13 mouse cellular contexts compared by ENCODE assay signal in the genomic region with DNA sequence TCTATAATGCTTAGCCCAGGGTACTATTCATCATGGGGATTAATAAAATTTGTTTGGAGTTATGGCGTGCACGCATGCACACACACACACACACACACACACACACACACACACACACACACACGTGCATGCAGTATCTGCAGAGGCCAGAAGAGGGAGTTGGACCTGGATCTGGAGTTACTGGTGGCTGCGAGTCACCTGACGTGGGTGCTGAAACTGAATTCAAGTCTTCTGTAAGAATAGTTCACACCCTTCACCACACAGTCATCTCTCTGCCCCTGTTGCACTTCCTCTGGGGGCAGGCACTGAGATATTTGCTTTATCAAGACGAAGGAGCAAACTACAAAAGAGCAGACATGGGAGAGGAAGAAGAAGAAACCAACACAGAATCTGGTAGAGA. TPM values are rescaled to one million over a fixed set of nuclear protein-coding genes. Genes with fewer than 3 reads are reported as not detected.
DNase-seq lines count a peak whose midpoint lies in the region; ATAC-seq and TF ChIP-seq lines count a peak whose summit lies in the region.
"Had no signal": no experiment of that assay in that cellular context is flagged by ENCODE, and none has a peak within 500 bp of the region (broad histone marks: within the 10 kb centered on the region; RNA-seq: fewer than 3 reads in every experiment).

No protein-coding gene starts in this region.

- WGBS in hindbrain, postnatal 0 days = 74% methylated on average over 6 of the region's 6 CpGs
- 67% methylated on average over 6 of the region's 6 CpGs for WGBS in hindbrain, embryonic 11.5 days
- 54% methylated on average over 6 of the region's 6 CpGs for WGBS in thymus, adult 2 months
- WGBS in stomach, postnatal 0 days = 81% methylated on average over 6 of the region's 6 CpGs

- no peak for TF ChIP-seq POLR2A in thymus, adult 2 months (IDR thresholded peaks at IDR 0.05; ENCODE audit: control insufficient read depth, extremely low read depth, insufficient read depth, low read length, poor library complexity)

- H3K4me3 ChIP-seq in hindbrain, postnatal 0 days (ENCODE audit: low read length) = no peak overlapping the region
- H3K4me3 ChIP-seq in hindbrain, embryonic 11.5 days (ENCODE audit: low read depth, low read length) = no peak overlapping the region
- H3K4me3 ChIP-seq in thymus, adult 2 months (ENCODE audit: control insufficient read depth, insufficient read depth, low read length) = no peak overlapping the region
- H3K4me3 ChIP-seq in stomach, postnatal 0 days (ENCODE audit: low read depth, low read length) = no peak overlapping the region
- H3K4me3 ChIP-seq: heart, embryonic 12.5 days had no signal

- H3K4me2 ChIP-seq in hindbrain, postnatal 0 days (ENCODE audit: low read depth, low read length) = no peak overlapping the region
- no peak overlapping the region for H3K4me2 ChIP-seq in hindbrain, embryonic 11.5 days (replicated peaks; ENCODE audit: low read depth, low read length)
- H3K4me2 ChIP-seq in stomach, postnatal 0 days (replicated peaks; ENCODE audit: low read depth) = no peak overlapping the region
- H3K4me2 ChIP-seq: heart, embryonic 12.5 days; hindbrain, embryonic 14.5 days had no signal

- no peaks in the 10 kb centered on the region for H3K9me3 ChIP-seq in hindbrain, postnatal 0 days (ENCODE audit: low read length)
- H3K9me3 ChIP-seq in hindbrain, embryonic 11.5 days (ENCODE audit: control insufficient read depth, low read length) = no peaks in the 10 kb centered on the region
- H3K9me3 ChIP-seq in stomach, postnatal 0 days (ENCODE audit: control insufficient read depth, low read length) = no peaks in the 10 kb centered on the region
- H3K9me3 ChIP-seq: heart, embryonic 12.5 days had no signal

- DNase-seq in hindbrain, postnatal 0 days (ENCODE audit: low spot score) = no peak
- no peak for DNase-seq in hindbrain, embryonic 11.5 days (ENCODE audit: low spot score)
- peak; percentile 14 for DNase-seq in thymus, postnatal 0 days (ENCODE audit: low spot score)
- no peak for DNase-seq in thymus, adult 2 months
- no peak for DNase-seq in stomach, postnatal 0 days (ENCODE audit: low spot score)
- no peak for DNase-seq in yolk sac, embryonic 10.5 days (ENCODE audit: low spot score)
- DNase-seq in heart, postnatal 10 days = no peak
- DNase-seq: adrenal gland, postnatal 10 days; cerebellum, adult 9-10 months had no signal

- no peak overlapping the region for H3K27ac ChIP-seq in hindbrain, postnatal 0 days
- H3K27ac ChIP-seq in hindbrain, embryonic 11.5 days (ENCODE audit: low read depth, low read length) = no peak overlapping the region
- H3K27ac ChIP-seq in thymus, adult 2 months (ENCODE audit: control insufficient read depth, insufficient read depth, low read length) = no peak overlapping the region
- no peak overlapping the region for H3K27ac ChIP-seq in stomach, postnatal 0 days (replicated peaks)
- H3K27ac ChIP-seq: hindbrain, embryonic 14.5 days had no signal

- TF ChIP-seq CTCF in hindbrain, postnatal 0 days (IDR thresholded peaks at IDR 0.05; ENCODE audit: low read depth) = peak; percentile 33
- no peak for TF ChIP-seq CTCF in thymus, adult 2 months (IDR thresholded peaks at IDR 0.05; ENCODE audit: borderline replicate concordance, control insufficient read depth, extremely low read depth, insufficient read depth, low read length, poor library complexity)
- TF ChIP-seq CTCF in stomach, postnatal 0 days (IDR thresholded peaks at IDR 0.05; ENCODE audit: low read depth) = peak; percentile 41

- H3K4me1 ChIP-seq in hindbrain, postnatal 0 days (ENCODE audit: insufficient read depth, low read length) = peaks cover under 1% of the 10 kb centered on the region; the same call in 1 of the 2 replicates
- no peaks in the 10 kb centered on the region for H3K4me1 ChIP-seq in hindbrain, embryonic 11.5 days (replicated peaks; ENCODE audit: control insufficient read depth, insufficient read depth, low read length)
- H3K4me1 ChIP-seq in thymus, adult 2 months (replicated peaks; ENCODE audit: control insufficient read depth, insufficient read depth, low read length) = no peaks in the 10 kb centered on the region
- no peaks in the 10 kb centered on the region for H3K4me1 ChIP-seq in stomach, postnatal 0 days (replicated peaks; ENCODE audit: control insufficient read depth, insufficient read depth)

- H3K27me3 ChIP-seq in hindbrain, postnatal 0 days (ENCODE audit: insufficient read depth, low read length) = no peaks in the 10 kb centered on the region
- no peaks in the 10 kb centered on the region for H3K27me3 ChIP-seq in hindbrain, embryonic 11.5 days (ENCODE audit: control insufficient read depth, insufficient read depth, low read length)
- no peaks in the 10 kb centered on the region for H3K27me3 ChIP-seq in thymus, adult 2 months (ENCODE audit: control insufficient read depth, insufficient read depth, low read length)
- H3K27me3 ChIP-seq in stomach, postnatal 0 days (ENCODE audit: control insufficient read depth, insufficient read depth, low read length) = no peaks in the 10 kb centered on the region

- intact Hi-C loops in heart, postnatal 10 days (cut with DNase I) = no loop called here

- H3K36me3 ChIP-seq in hindbrain, postnatal 0 days (ENCODE audit: insufficient read depth, low read length) = no peaks in the 10 kb centered on the region
- H3K36me3 ChIP-seq in hindbrain, embryonic 11.5 days (ENCODE audit: control insufficient read depth, insufficient read depth, low read length) = no peaks in the 10 kb centered on the region
- no peaks in the 10 kb centered on the region for H3K36me3 ChIP-seq in thymus, adult 2 months (ENCODE audit: control insufficient read depth, insufficient read depth, low read length)
- no peaks in the 10 kb centered on the region for H3K36me3 ChIP-seq in stomach, postnatal 0 days (ENCODE audit: control insufficient read depth, insufficient read depth, low read length)
- H3K36me3 ChIP-seq: heart, embryonic 12.5 days had no signal

- H3K9ac ChIP-seq in hindbrain, postnatal 0 days (replicated peaks; ENCODE audit: low read length) = no peak overlapping the region
- H3K9ac ChIP-seq in hindbrain, embryonic 11.5 days (ENCODE audit: low read depth, low read length) = no peak overlapping the region
- no peak overlapping the region for H3K9ac ChIP-seq in stomach, postnatal 0 days (ENCODE audit: low read length)
- H3K9ac ChIP-seq: heart, embryonic 12.5 days; hindbrain, embryonic 14.5 days had no signal

- no peak for ATAC-seq in hindbrain, postnatal 0 days
- no peak for ATAC-seq in hindbrain, embryonic 11.5 days (ENCODE audit: low FRiP score)
- ATAC-seq in common myeloid progenitor, adult 5-6 weeks (replicated peaks; ENCODE audit: low read depth, poor library complexity, severe bottlenecking) = peak; percentile 52
- no peak for ATAC-seq in stomach, postnatal 0 days (ENCODE audit: low FRiP score, low TSS enrichment)

- TF ChIP-seq EP300 in stomach, postnatal 0 days (optimal IDR thresholded peaks at IDR 0.05) = no peak

RNA-seq across cellular contexts. Expression of gene Clec2l, which starts 6.7 kb away (rescaled TPM):
- 114 and 143 TPM in 2 replicates for total RNA-seq in hindbrain, postnatal 0 days (2014; rRNA removed)
- polyA plus RNA-seq in hindbrain, postnatal 0 days (2015; fragmentation: Nextera tagmentation; extraction: Ambion mirVana) = 50.9 and 53.0 TPM in 2 replicates
- 1.7 and 2.2 TPM in 2 replicates for polyA plus RNA-seq in hindbrain, embryonic 11.5 days (2014; fragmentation: Nextera tagmentation; extraction: Ambion mirVana)
- 0.27 and 0.31 TPM in 2 replicates for polyA plus RNA-seq in thymus, postnatal 0 days (2015; fragmentation: Nextera tagmentation; extraction: Ambion mirVana)
- polyA plus RNA-seq in thymus, adult 2 months (2012; rRNA removed) = 0.67 and 0.93 TPM in 2 replicates
- total RNA-seq in common myeloid progenitor, adult 5-6 weeks (2017) = not detected in 2 replicates
- 0.55 and 1.7 TPM in 2 replicates for polyA plus RNA-seq in stomach, postnatal 0 days (2015; fragmentation: Nextera tagmentation; extraction: Ambion mirVana)
- 1 to 10 TPM; 2.8 to 3.3 TPM for total RNA-seq in heart, postnatal 10 days (2021)
- total RNA-seq: neutrophil, adult 5-6 weeks had no signal

RNA-seq across cellular contexts. Expression of gene Klrg2, which starts 32.5 kb away (rescaled TPM):
- 0.29 and 0.73 TPM in 2 replicates for total RNA-seq in hindbrain, postnatal 0 days (2014; rRNA removed)
- polyA plus RNA-seq in hindbrain, postnatal 0 days (2015; fragmentation: Nextera tagmentation; extraction: Ambion mirVana) = 0.48 TPM in 2 replicates
- polyA plus RNA-seq in hindbrain, embryonic 11.5 days (2014; fragmentation: Nextera tagmentation; extraction: Ambion mirVana) = 0.08 and 0.14 TPM in 2 replicates
- 0.17 TPM in 2 replicates for polyA plus RNA-seq in thymus, postnatal 0 days (2015; fragmentation: Nextera tagmentation; extraction: Ambion mirVana)
- polyA plus RNA-seq in thymus, adult 2 months (2012; rRNA removed) = 0.41 and 0.44 TPM in 2 replicates
- total RNA-seq in common myeloid progenitor, adult 5-6 weeks (2017) = not detected in 2 replicates
- polyA plus RNA-seq in stomach, postnatal 0 days (2015; fragmentation: Nextera tagmentation; extraction: Ambion mirVana) = 4.5 and 5.9 TPM in 2 replicates
- under 1 TPM; 0.62 to 0.74 TPM for total RNA-seq in heart, postnatal 10 days (2021)
- polyA plus RNA-seq: hindbrain, embryonic 14.5 days had no signal

Comparison
In these comparisons a context has a peak if more than half of its experiments do, and no peak if none do; other contexts are left out.
1. RNA of gene Clec2l, which starts 6.7 kb away (polyA plus RNA-seq): 50.9 to 53.0 TPM in hindbrain, postnatal 0 days; 1.7 to 2.2 TPM in hindbrain, embryonic 11.5 days, 0.67 to 0.93 TPM in thymus, adult 2 months, 0.55 to 1.7 TPM in stomach, postnatal 0 days and 0.27 to 0.31 TPM in thymus, postnatal 0 days; every median in the first group is over 10 times any median in the second.